Mouse (Mus musculus) lung, adult 2 months (tissue): Measurements from ENCODE around the gene Stk32c. TPM values are rescaled to one million over a fixed set of nuclear protein-coding genes. Genes with fewer than 3 reads are reported as not detected.
A peak's percentile ranks its signal among the peaks of the same experiment; 100 is the strongest.

ENCODE experiments used
- DNase-seq: peaks from one replicate; pipeline ENCODE4 v3.0.0; 2022
- H3K4me1 ChIP-seq: fragments of 200-500 bp; 2 replicates; pipeline ENCODE4 v1.6.1; 2011; ENCODE audit warnings: low read length; ENCODE audit not compliant: control insufficient read depth, insufficient read depth
- H3K4me3 ChIP-seq: fragments of 200-500 bp; replicated peaks from 2 replicates; pipeline ENCODE3; 2011; ENCODE audit warnings: low read depth, mild to moderate bottlenecking, control low read depth, low read length; ENCODE audit errors: extremely low read depth
- CTCF ChIP-seq: fragments of 200-500 bp; IDR thresholded peaks from 2 replicates; pipeline ENCODE4 v1.5.1; 2011; ENCODE audit warnings: mild to moderate bottlenecking, low read length, control low read depth; ENCODE audit not compliant: insufficient read depth
- POLR2A ChIP-seq: fragments of 200-500 bp; IDR thresholded peaks from 2 replicates; pipeline ENCODE4 v1.6.1; 2011; ENCODE audit warnings: low read depth, mild to moderate bottlenecking, control low read depth, low read length, borderline replicate concordance; ENCODE audit errors: extremely low read depth
- WGBS: fragments of 180-500 bp; shearing (Covaris S2); methylation state at CpG from one replicate; pipeline ENCODE4 v1.1.7; 2018; 5-methylcytosine and 5-hydroxymethylcytosine counted together
- polyA plus RNA-seq: library from polyadenylated mRNA; depleted of rRNA; stranded (reverse); fragments of >200 nt; gene quantifications from 2 replicates; pipeline ENCODE4 v1.2.3, GENCODE M21; 2012

The Stk32c gene
- polyA plus RNA-seq, 1 experiment: 1.5 TPM

- 75% methylated on average over 5 of the region's 5 CpGs for WGBS
- DNase-seq: no peak
- Histone ChIP-seq H3K4me3 (no peak overlapping the region), H3K4me1 (no peaks in the 10 kb centered on the region)
- no peak for TF ChIP-seq CTCF
- no peak for TF ChIP-seq POLR2A
Measured at GRCm38 (mm10) chr7:139135236-139135635, 77.9 kb downstream of the Stk32c start.

GRCm38 (mm10) chr7:139133446-139133845, 79.7 kb downstream of the Stk32c start:
- WGBS: 52% methylated on average over 3 of the region's 3 CpGs
- Histone ChIP-seq H3K4me1 (no peaks in the 10 kb centered on the region), H3K4me3 (no peak overlapping the region)
- TF ChIP-seq POLR2A: no peak
- TF ChIP-seq CTCF: no peak
- DNase-seq: no peak

GRCm38 (mm10) chr7:139131538-139131937, 81.6 kb downstream of the Stk32c start:
- Histone ChIP-seq H3K4me1 (no peaks in the 10 kb centered on the region), H3K4me3 (no peak overlapping the region)
- 55% methylated on average over 8 of the region's 8 CpGs for WGBS
- TF ChIP-seq POLR2A (no peak), CTCF (no peak)
- no peak for DNase-seq

- WGBS: 72% methylated on average over 6 of the region's 6 CpGs
- TF ChIP-seq POLR2A: no peak
- no peak for TF ChIP-seq CTCF
- Histone ChIP-seq H3K4me1 (no peaks in the 10 kb centered on the region), H3K4me3 (no peak overlapping the region)
- DNase-seq: no peak
Measured at GRCm38 (mm10) chr7:139130361-139130760, 82.7 kb downstream of the Stk32c start.

GRCm38 (mm10) chr7:139128994-139129393, 84.1 kb downstream of the Stk32c start:
- H3K4me1 ChIP-seq: no peaks in the 10 kb centered on the region
- no peak for DNase-seq
- no peak for TF ChIP-seq POLR2A
- TF ChIP-seq CTCF: no peak
- WGBS: 73% methylated on average over 4 of the region's 4 CpGs
- no peak overlapping the region for H3K4me3 ChIP-seq

- WGBS: 84% methylated on average over 7 of the region's 7 CpGs
- DNase-seq: no peak
- Histone ChIP-seq H3K4me3 (no peak overlapping the region), H3K4me1 (no peaks in the 10 kb centered on the region)
- no peak for TF ChIP-seq CTCF
Measured at GRCm38 (mm10) chr7:139126549-139126948, 86.6 kb downstream of the Stk32c start.

GRCm38 (mm10) chr7:139125881-139126280, 87.2 kb downstream of the Stk32c start:
- TF ChIP-seq POLR2A (no peak), CTCF (no peak)
- no peak overlapping the region for H3K4me3 ChIP-seq
- no peak for DNase-seq
- H3K4me1 ChIP-seq: no peaks in the 10 kb centered on the region
- 60% methylated on average over 4 of the region's 4 CpGs for WGBS

- 44% methylated on average over 2 of the region's 2 CpGs for WGBS
Measured at GRCm38 (mm10) chr7:139119775-139120153, 93.3 kb downstream of the Stk32c start.

GRCm38 (mm10) chr7:139119152-139119774, 93.8 kb downstream of the Stk32c start:
- peak; percentile 84 for DNase-seq
- 41% methylated on average over 13 of the region's 13 CpGs for WGBS
- TF ChIP-seq POLR2A: no peak
- peak; percentile 97 for TF ChIP-seq CTCF
- Histone ChIP-seq H3K4me3 (no peak overlapping the region), H3K4me1 (no peaks in the 10 kb centered on the region)

More at GRCm38 (mm10) chr7:139119775-139120153, 93.3 kb downstream of the Stk32c start:
- no peak overlapping the region for H3K4me3 ChIP-seq
- DNase-seq: no peak
- TF ChIP-seq CTCF (no peak), POLR2A (no peak)
- no peaks in the 10 kb centered on the region for H3K4me1 ChIP-seq

GRCm38 (mm10) chr7:139107908-139108650, 105.0 kb downstream of the Stk32c start:
- TF ChIP-seq CTCF: no peak
- no peak for TF ChIP-seq POLR2A
- no peak for DNase-seq
- Histone ChIP-seq H3K4me1 (no peaks in the 10 kb centered on the region), H3K4me3 (no peak overlapping the region)
- WGBS: 71% methylated on average over 9 of the region's 9 CpGs
